Mouse (Mus musculus): ENCODE data around the gene Chat. TPM values are rescaled to one million over a fixed set of nuclear protein-coding genes. Genes with fewer than 3 reads are reported as not detected.

Chat gene
- polyA plus RNA-seq, 1 experiment from 2014 or later, result 1.1 TPM

- peaks cover 30% of the 10 kb centered on the region for H3K27me3 ChIP-seq (ENCODE audit: insufficient read depth, poor library complexity, severe bottlenecking)
Observed at GRCm38 (mm10) chr14:32379395-32380098, 86.2 kb downstream of the Chat start.

GRCm38 (mm10) chr14:32372510-32372909 lies 93.3 kb downstream of the Chat start:
- 90% methylated on average over 2 of the region's 2 CpGs for WGBS
- Histone ChIP-seq H3K36me3 (no peaks in the 10 kb centered on the region), H3K4me1 (replicated peaks) (no peaks in the 10 kb centered on the region), H3K27me3 (ENCODE audit: insufficient read depth, poor library complexity, severe bottlenecking) (no peaks in the 10 kb centered on the region), H3K9me3 (no peaks in the 10 kb centered on the region), H3K27ac (no peak overlapping the region), H3K4me3 (no peak overlapping the region)
- no peak for DNase-seq (ENCODE audit: low spot score)

More at GRCm38 (mm10) chr14:32379395-32380098, 86.2 kb downstream of the Chat start:
- peak; percentile 20 for DNase-seq (ENCODE audit: low spot score)
- 9% methylated on average over 22 of the region's 22 CpGs for WGBS
- H3K36me3 ChIP-seq, result no peaks in the 10 kb centered on the region
- H3K27ac ChIP-seq, result peak overlapping the region; percentile 50; the same call in 1 of the 2 replicates
- H3K9me3 ChIP-seq, result no peaks in the 10 kb centered on the region
- peak overlapping the region; percentile 32; the same call in 1 of the 2 replicates for H3K4me3 ChIP-seq
- H3K4me1 ChIP-seq (replicated peaks), result peaks cover 28% of the 10 kb centered on the region

DNA sequence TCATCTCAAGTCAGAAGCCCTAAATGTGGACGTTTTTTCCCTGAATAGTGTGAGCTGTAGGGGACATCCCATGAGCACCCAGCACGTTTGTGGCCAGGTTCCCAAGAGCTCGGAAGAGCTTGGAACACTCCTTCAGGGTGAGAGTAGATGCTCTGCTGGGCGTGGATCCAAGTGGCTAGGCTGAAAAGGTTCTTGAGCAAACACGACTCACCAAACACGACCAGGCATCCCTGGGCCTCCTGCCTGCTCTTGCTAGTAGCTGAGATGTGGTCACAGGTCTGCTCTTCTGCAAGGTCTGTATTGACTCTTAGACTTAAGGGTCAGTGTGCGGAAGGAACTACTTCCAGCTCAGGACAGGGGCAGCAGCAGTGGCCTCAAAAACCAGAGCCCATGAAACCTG lies 96.0 kb downstream of the Chat start:
- Histone ChIP-seq H3K4me1 (replicated peaks) (no peaks in the 10 kb centered on the region), H3K27me3 (ENCODE audit: insufficient read depth, poor library complexity, severe bottlenecking) (no peaks in the 10 kb centered on the region), H3K36me3 (no peaks in the 10 kb centered on the region), H3K27ac (no peak overlapping the region), H3K9me3 (no peaks in the 10 kb centered on the region), H3K4me3 (no peak overlapping the region)
- no peak for DNase-seq (ENCODE audit: low spot score)
- 82% methylated on average over 7 of the region's 7 CpGs for WGBS

GRCm38 (mm10) chr14:32364359-32364758 lies 101.4 kb downstream of the Chat start:
- no peak overlapping the region for H3K27ac ChIP-seq
- H3K4me3 ChIP-seq, result no peak overlapping the region
- H3K36me3 ChIP-seq, result no peaks in the 10 kb centered on the region
- no peaks in the 10 kb centered on the region for H3K27me3 ChIP-seq (ENCODE audit: insufficient read depth, poor library complexity, severe bottlenecking)
- no peak for DNase-seq (ENCODE audit: low spot score)
- peaks cover 5% of the 10 kb centered on the region; the same call in 1 of the 2 replicates for H3K9me3 ChIP-seq
- 0 out of 2 replicates have a peak, but pooled peaks cover 5% of the 10 kb centered on the region for H3K4me1 ChIP-seq (replicated peaks)
- WGBS, result 58% methylated on average over 7 of the region's 7 CpGs

Other genes with a start within 250 kb of the Chat start
- gene Ogdhl, start 144.0 kb downstream of the Chat start, polyA plus RNA-seq (2016; fragmentation: Nextera tagmentation; extraction: Ambion mirVana), result 15.7 and 17.8 TPM in 2 replicates
- gene 1700024G13Rik, start 77.6 kb downstream of the Chat start, polyA plus RNA-seq (2016; fragmentation: Nextera tagmentation; extraction: Ambion mirVana), result 0.32 and 2.0 TPM in 2 replicates
- 2.8 and 12.0 TPM in 2 replicates for gene Slc18a3, start 1.1 kb downstream of the Chat start, polyA plus RNA-seq (2016; fragmentation: Nextera tagmentation; extraction: Ambion mirVana)
- gene Ercc6, start 47.5 kb upstream of the Chat start, polyA plus RNA-seq (2016; fragmentation: Nextera tagmentation; extraction: Ambion mirVana), result 28.9 and 30.4 TPM in 2 replicates
- gene Prrxl1, start 133.4 kb upstream of the Chat start, polyA plus RNA-seq (2016; fragmentation: Nextera tagmentation; extraction: Ambion mirVana), result 10.3 and 23.6 TPM in 2 replicates
- 0.20 and 0.39 TPM in 2 replicates for gene 3425401B19Rik, start 219.3 kb upstream of the Chat start, polyA plus RNA-seq (2016; fragmentation: Nextera tagmentation; extraction: Ambion mirVana)